Mouse (Mus musculus) ES-E14 (cell line): ENCODE results near the gene Cby1. TPM values are rescaled to one million over a fixed set of nuclear protein-coding genes. Genes with fewer than 3 reads are reported as not detected.
A peak's percentile ranks its signal among the peaks of the same experiment; 100 is the strongest.

Source experiments
- DNase-seq: peaks from one replicate; pipeline ENCODE4 v3.0.0-alpha.2; 2013; ENCODE audit warnings: low read depth, low spot score
- H3K27ac ChIP-seq: 2 replicates; pipeline ENCODE4 v1.5.1; 2012; ENCODE audit warnings: low read depth, mild to moderate bottlenecking, low read length, moderate library complexity, mixed read lengths; ENCODE audit not compliant: poor library complexity, insufficient read depth, severe bottlenecking
- H3K36me3 ChIP-seq: 2 replicates; pipeline ENCODE4 v1.6.1; 2012; ENCODE audit warnings: mild to moderate bottlenecking, low read length, moderate library complexity, mixed read lengths; ENCODE audit not compliant: control insufficient read depth, poor library complexity, insufficient read depth, severe bottlenecking
- H3K4me1 ChIP-seq, 2 experiments: fragments of 150-350 bp in 1 of 2; sonication (generic) in 1 of 2; 2 replicates each; pipeline ENCODE4 v1.6.1; 2012; ENCODE audit warnings: low read length in 2 of 2, mild to moderate bottlenecking in 1 of 2, mixed read lengths in 1 of 2; ENCODE audit not compliant: control insufficient read depth in 2 of 2, insufficient read depth in 2 of 2, poor library complexity in 1 of 2
- H3K4me3 ChIP-seq, 2 experiments: fragments of 150-350 bp in 1 of 2; sonication (generic) in 1 of 2; 2 replicates each; pipeline ENCODE4 v1.5.1; 2012; ENCODE audit warnings: low read length in 2 of 2, low read depth in 1 of 2, mild to moderate bottlenecking in 1 of 2, mixed read lengths in 1 of 2; ENCODE audit not compliant: insufficient read depth in 1 of 2, poor library complexity in 1 of 2, severe bottlenecking in 1 of 2
- H3K9ac ChIP-seq: 2 replicates; pipeline ENCODE4 v1.6.1; 2012; ENCODE audit warnings: low read depth, mild to moderate bottlenecking, low read length, mixed read lengths; ENCODE audit not compliant: poor library complexity, insufficient read depth, severe bottlenecking
- H3K9me3 ChIP-seq: fragments of 150-350 bp; sonication (generic); 2 replicates; pipeline ENCODE4 v1.6.1; 2012; ENCODE audit warnings: low read depth, mild to moderate bottlenecking, low read length; ENCODE audit not compliant: control insufficient read depth, insufficient read depth
- CHD2 ChIP-seq: IDR thresholded peaks from 2 replicates; pipeline ENCODE4 v1.6.1; 2014; ENCODE audit warnings: mild to moderate bottlenecking, low read depth, low read length, inconsistent platforms
- HCFC1 ChIP-seq: IDR thresholded peaks from 2 replicates; pipeline ENCODE4 v1.6.1; 2012; ENCODE audit warnings: low read length, inconsistent platforms, borderline replicate concordance; ENCODE audit not compliant: insufficient read depth
- MAFK ChIP-seq: IDR thresholded peaks from 2 replicates; pipeline ENCODE4 v1.6.1; 2014; ENCODE audit warnings: mild to moderate bottlenecking, low read depth, low read length, inconsistent platforms; ENCODE audit not compliant: insufficient read depth
- ZC3H11A ChIP-seq: IDR thresholded peaks from 2 replicates; pipeline ENCODE4 v1.6.1; 2012; ENCODE audit warnings: low read depth, mild to moderate bottlenecking, inconsistent platforms, low read length, borderline replicate concordance
- ZNF384 ChIP-seq: IDR thresholded peaks from 2 replicates; pipeline ENCODE4 v1.6.1; 2012; ENCODE audit warnings: low read depth, low read length, inconsistent platforms
- in situ Hi-C, 2 experiments: fragments of 600-800 bp; cut with MboI; formaldehyde crosslinking; loops; one replicate each; pipeline ENCODE4 v1.15.1; 2025; ENCODE audit warnings: low sequenced_read_pairs in 2 of 2, inconsistent platforms in 1 of 2; ENCODE audit not compliant: unreplicated experiment in 2 of 2
- total RNA-seq: library from RNA; depleted of rRNA; stranded (reverse); fragments of 300-350 nt; gene quantifications from 2 replicates; pipeline ENCODE4 v1.2.3, GENCODE M21; 2012

The Cby1 gene
- total RNA-seq, 1 experiment, result 29.5 TPM

GRCm38 (mm10) chr15:79641135-79641817 lies 17.7 kb upstream of the Cby1 start:
- Histone ChIP-seq H3K9me3 (no peaks in the 10 kb centered on the region), H3K9ac (no peak overlapping the region), H3K4me3 (no peak overlapping the region), H3K27ac (no peak overlapping the region), H3K36me3 (no peaks in the 10 kb centered on the region), H3K4me1 (peaks cover 0 to 2% of the 10 kb centered on the region in 2 experiments; a peak in 1 of 4 replicates)
- DNase-seq, result no peak
- in situ Hi-C loops, result no loop called here
- TF ChIP-seq MAFK, result no peak
- TF ChIP-seq ZNF384, result no peak
- no peak for TF ChIP-seq ZC3H11A

- Histone ChIP-seq H3K4me3 (no peak overlapping the region), H3K9ac (no peak overlapping the region), H3K27ac (no peak overlapping the region), H3K9me3 (no peaks in the 10 kb centered on the region), H3K4me1 (peaks cover 0 to 4% of the 10 kb centered on the region in 2 experiments; a peak in 1 of 4 replicates), H3K36me3 (no peaks in the 10 kb centered on the region)
- DNase-seq, result no peak
- TF ChIP-seq ZNF384 (no peak), CHD2 (no peak), ZC3H11A (no peak), MAFK (no peak), HCFC1 (no peak)
- in situ Hi-C loops, result no loop called here
Observed at GRCm38 (mm10) chr15:79645483-79645882, 13.5 kb upstream of the Cby1 start.

GRCm38 (mm10) chr15:79648130-79648529 lies 10.9 kb upstream of the Cby1 start:
- H3K36me3 ChIP-seq, result no peaks in the 10 kb centered on the region
- H3K9me3 ChIP-seq, result no peaks in the 10 kb centered on the region
- DNase-seq, result no peak
- no peak overlapping the region for H3K4me3 ChIP-seq
- no peak overlapping the region for H3K27ac ChIP-seq
- H3K4me1 ChIP-seq, result peaks cover 0 to 2% of the 10 kb centered on the region in 2 experiments; a peak in 1 of 4 replicates
- no peak overlapping the region for H3K9ac ChIP-seq
- in situ Hi-C loops, result no loop called here
- TF ChIP-seq MAFK (no peak), CHD2 (no peak), ZC3H11A (no peak), ZNF384 (no peak), HCFC1 (no peak)

GRCm38 (mm10) chr15:79650569-79650968 lies 8.4 kb upstream of the Cby1 start:
- H3K36me3 ChIP-seq, result no peaks in the 10 kb centered on the region
- peaks cover 0 to 2% of the 10 kb centered on the region in 2 experiments; a peak in 1 of 4 replicates for H3K4me1 ChIP-seq
- H3K27ac ChIP-seq, result no peak overlapping the region
- TF ChIP-seq ZC3H11A (no peak), ZNF384 (no peak), CHD2 (no peak), MAFK (no peak), HCFC1 (no peak)
- in situ Hi-C loops, result no loop called here
- no peak overlapping the region for H3K9ac ChIP-seq
- H3K4me3 ChIP-seq, result no peak overlapping the region
- no peaks in the 10 kb centered on the region for H3K9me3 ChIP-seq
- DNase-seq, result peak; percentile 69

- in situ Hi-C loops, result no loop called here
- no peak for TF ChIP-seq CHD2
- TF ChIP-seq MAFK, result no peak
- DNase-seq, result no peak
Observed at GRCm38 (mm10) chr15:79651481-79651880, 7.5 kb upstream of the Cby1 start.

More at GRCm38 (mm10) chr15:79651481-79651880, 7.5 kb upstream of the Cby1 start:
- Histone ChIP-seq H3K27ac (no peak overlapping the region), H3K36me3 (no peaks in the 10 kb centered on the region), H3K4me1 (peaks cover 0 to 2% of the 10 kb centered on the region in 2 experiments; a peak in 1 of 4 replicates), H3K4me3 (no peak overlapping the region), H3K9me3 (no peaks in the 10 kb centered on the region), H3K9ac (no peak overlapping the region)
